Mouse (Mus musculus) left cerebral cortex, postnatal 14 days (tissue): Measurements from ENCODE around the gene Gm32742. TPM values are rescaled to one million over a fixed set of nuclear protein-coding genes. Genes with fewer than 3 reads are reported as not detected.

Source experiments
- DNase-seq, 2 experiments: peaks; one replicate each; pipeline ENCODE4 v3.0.0; 2021 to 2022; ENCODE audit warnings: low spot score in 2 of 2, mixed read lengths in 1 of 2
- intact Hi-C: fragments of 180-260 bp; cut with DNase I; formaldehyde crosslinking; loops from one replicate; pipeline ENCODE4 v1.15.1; 2025
- microRNA-seq, 2 experiments: library from miRNA; unstranded; fragments of <30 nt; microRNA quantifications; one replicate each; pipeline ENCODE4 v1.2.0; 2022
- total RNA-seq, 2 experiments: library from RNA; stranded (reverse); gene quantifications; 2 replicates each; pipeline ENCODE4 v1.2.3; 2021

Gm32742 gene
- total RNA-seq, 2 experiments from 2014 or later: not detected

DNA sequence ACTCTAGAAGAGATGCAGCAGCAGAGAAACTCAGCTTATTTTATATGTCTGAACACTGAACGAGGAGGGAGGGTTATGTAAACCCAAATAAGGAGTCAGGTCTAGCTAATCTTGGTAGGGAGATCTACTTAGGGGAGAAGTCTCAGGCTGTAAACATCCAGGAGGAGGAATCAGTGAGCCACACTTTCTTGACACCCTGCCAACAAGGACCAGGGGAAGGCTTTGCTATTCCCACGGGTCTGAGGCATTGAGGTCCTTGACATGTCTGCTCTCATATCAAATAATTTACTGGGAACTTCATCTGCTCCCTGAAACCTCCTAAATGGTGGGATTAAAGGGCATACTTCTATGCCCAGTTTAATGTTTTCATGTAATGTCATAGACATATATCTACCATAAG lies 69.0 kb downstream of the Gm32742 start:
- no peak for DNase-seq
- intact Hi-C loops: no loop called here

DNA sequence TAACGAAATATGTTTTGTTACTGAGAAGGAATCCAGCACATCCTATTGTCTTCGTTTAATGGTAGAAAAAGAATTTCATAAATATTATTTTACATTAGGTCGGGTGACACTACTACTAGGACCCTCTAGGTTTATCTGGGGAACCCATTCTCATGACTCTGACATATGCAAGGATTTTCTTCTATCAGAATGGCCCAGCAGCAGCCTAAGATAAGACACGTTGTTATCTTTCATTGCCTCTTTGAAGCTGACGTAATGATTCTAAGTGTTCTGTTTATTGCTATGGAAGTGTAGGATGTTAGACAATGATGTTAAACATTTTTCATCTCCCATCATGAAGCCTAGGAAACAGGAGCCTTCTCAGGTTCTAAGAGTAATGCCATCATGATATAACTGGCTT lies 71.6 kb downstream of the Gm32742 start:
- DNase-seq: no peak
- intact Hi-C loops: no loop called here

DNA sequence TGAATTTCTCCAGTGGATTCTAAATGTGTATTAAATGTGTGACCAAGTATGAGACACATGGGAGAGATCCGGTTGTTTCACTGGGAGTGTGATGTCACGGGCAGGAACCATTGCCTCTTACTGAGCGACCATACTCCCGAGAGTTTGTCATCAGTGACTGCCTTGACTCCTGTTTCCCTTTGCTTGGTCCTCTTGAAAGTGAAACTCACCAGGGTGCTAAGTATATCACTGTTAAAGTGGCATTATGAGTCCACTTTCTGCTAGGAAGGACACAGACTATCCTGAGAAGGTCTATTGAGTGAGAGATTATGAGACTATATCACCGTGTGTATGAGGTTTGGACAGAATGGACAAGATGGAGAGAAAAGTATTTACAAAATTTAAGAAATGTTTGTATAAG lies 83.7 kb downstream of the Gm32742 start:
- no peak for DNase-seq
- intact Hi-C loops: no loop called here

Small RNA genes within 50 kb of the gene (microRNA-seq; reads per million reads assigned to microRNA genes)
- gene Mir34b: 5.5 to 9.8 reads per million in 2 experiments
- gene Mir34c: 95.6 to 268 reads per million in 2 experiments

Other genes with a start within 250 kb of the Gm32742 start
- 10 to 100 TPM; 49.0 to 54.6 TPM for gene Sik2, start 156.4 kb downstream of the Gm32742 start, total RNA-seq
- not detected for gene Btg4, start 104.6 kb downstream of the Gm32742 start, total RNA-seq
- gene Layn, start 88.4 kb downstream of the Gm32742 start, total RNA-seq: 10 to 100 TPM in 1 of 2 experiments, 1 to 10 TPM in 1; 8.1 to 10.3 TPM
- gene 4833427G06Rik, start 63.4 kb downstream of the Gm32742 start, total RNA-seq: not detected
- not detected for gene Pou2af1, start 48.2 kb upstream of the Gm32742 start, total RNA-seq
- gene Colca2, start 113.1 kb upstream of the Gm32742 start, total RNA-seq: 1 to 10 TPM; 1.3 TPM
- gene 1810046K07Rik, start 163.4 kb upstream of the Gm32742 start, total RNA-seq: not detected